ENCODE assay signal across 14 mouse cellular contexts in the genomic region with DNA sequence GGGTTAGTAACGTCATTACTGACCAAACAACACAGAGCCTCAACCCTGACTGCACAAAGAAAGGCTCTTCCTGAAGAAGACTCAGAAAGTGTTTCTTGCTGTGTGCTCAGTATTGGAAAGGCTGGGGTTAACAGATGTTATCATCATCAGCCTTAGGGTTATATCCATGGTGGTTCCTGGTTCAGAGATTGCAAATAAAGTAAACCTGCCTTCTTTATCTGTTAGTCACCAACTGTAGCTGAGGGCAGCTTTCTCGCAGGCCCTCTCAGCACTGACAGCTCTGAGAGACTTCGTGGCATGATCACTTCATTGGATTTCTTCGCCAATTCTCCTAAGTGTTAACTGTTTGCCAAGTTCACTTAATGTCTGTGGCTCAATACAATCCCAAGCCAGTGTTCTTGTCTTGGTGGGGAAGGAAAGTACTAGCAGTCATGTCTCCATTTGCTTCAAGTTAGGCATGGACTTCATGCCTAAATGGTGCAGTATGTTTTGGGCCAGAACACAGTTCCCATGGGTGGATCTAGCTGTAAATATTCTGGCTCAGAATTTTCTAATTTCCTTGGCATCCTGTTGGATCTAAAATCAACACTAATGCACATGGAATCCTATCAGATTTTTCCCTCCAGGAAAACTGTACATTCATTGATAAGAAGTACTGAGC.
"Had no signal": no experiment of that assay in that cellular context is flagged by ENCODE, and none has a peak within 500 bp of the region (broad histone marks: within the 10 kb centered on the region; RNA-seq: fewer than 3 reads in every experiment).

No protein-coding gene starts in this region.

- DNase-seq: kidney, adult 18-20 months; kidney, postnatal 10 days; kidney, postnatal 4 days; left cerebral cortex, postnatal 4 days; lung, adult 18-20 months; right cerebral cortex, postnatal 4 days; spleen, adult 18-20 months; thymus, postnatal 4 days had no signal

- H3K9ac ChIP-seq: liver, embryonic 14.5 days; midbrain, embryonic 13.5 days; neural tube, embryonic 15.5 days; stomach, embryonic 15.5 days had no signal

- H3K27ac ChIP-seq: layer of hippocampus, adult 2 months; liver, embryonic 14.5 days; neural tube, embryonic 15.5 days; stomach, embryonic 15.5 days had no signal

- H3K36me3 ChIP-seq: neural tube, embryonic 15.5 days; stomach, embryonic 15.5 days had no signal

- H3K4me2 ChIP-seq: midbrain, embryonic 13.5 days; neural tube, embryonic 15.5 days; stomach, embryonic 15.5 days had no signal

- H3K4me3 ChIP-seq: layer of hippocampus, adult 2 months; midbrain, embryonic 13.5 days; myocyte; neural tube, embryonic 15.5 days; stomach, embryonic 15.5 days had no signal

- H3K4me1 ChIP-seq: stomach, embryonic 15.5 days had no signal

- H3K27me3 ChIP-seq: midbrain, embryonic 13.5 days; neural tube, embryonic 15.5 days; stomach, embryonic 15.5 days had no signal

- H3K9me3 ChIP-seq: midbrain, embryonic 13.5 days; neural tube, embryonic 15.5 days; stomach, embryonic 15.5 days had no signal

- ATAC-seq: midbrain, embryonic 13.5 days had no signal
